Mouse (Mus musculus): ENCODE data around the gene Sh3gl2. TPM values are rescaled to one million over a fixed set of nuclear protein-coding genes. Genes with fewer than 3 reads are reported as not detected.

The Sh3gl2 gene
- total and polyA plus RNA-seq, 3 experiments = not detected

DNA sequence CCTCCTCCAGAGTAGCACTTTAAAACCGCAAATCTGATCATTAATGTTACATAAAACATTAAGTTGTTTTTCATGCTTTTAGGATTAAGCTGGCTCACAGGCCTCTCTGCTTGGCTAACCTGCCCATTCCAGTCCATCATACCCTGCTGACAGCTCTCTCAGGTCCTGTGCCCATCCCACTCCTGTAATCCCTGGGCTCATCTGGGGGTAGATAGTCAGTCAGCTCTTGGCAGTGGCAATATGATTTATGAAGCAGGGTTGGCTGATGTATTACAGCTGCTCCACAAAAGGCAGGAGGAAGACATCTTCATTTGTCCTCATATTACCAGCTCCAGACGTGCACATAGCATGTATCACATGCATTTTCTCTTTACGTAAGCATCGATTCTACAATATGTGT lies 158.3 kb downstream of the Sh3gl2 start:
- no peaks in the 10 kb centered on the region for H3K36me3 ChIP-seq (replicated peaks in 1 of 2; ENCODE audit: control insufficient read depth in 1 of 2, insufficient read depth in 1 of 2, low read length in 1 of 2)
- dilution Hi-C loops (cut with MboI; ENCODE audit: extremely low pct_ligation_motif_present, extremely low pct_unique_long_range_greater_than_20kb, low sequenced_read_pairs) = no loop called here
- no peak overlapping the region for H3K27ac ChIP-seq (ENCODE audit: insufficient read depth, low read depth)
- no peaks in the 10 kb centered on the region for H3K4me1 ChIP-seq (ENCODE audit: control insufficient read depth in 1 of 2, insufficient read depth in 2 of 2)
- H3K79me2 ChIP-seq (replicated peaks; ENCODE audit: control insufficient read depth, extremely low read depth, insufficient read depth, poor library complexity, severe bottlenecking) = no peaks in the 10 kb centered on the region
- no peak overlapping the region for H3K4me3 ChIP-seq (replicated peaks in 1 of 3; ENCODE audit: low read depth in 2 of 3, low read length in 2 of 3, poor library complexity in 1 of 3)
- H3K9me3 ChIP-seq (replicated peaks; ENCODE audit: low read length) = peaks cover 38% of the 10 kb centered on the region
- TF ChIP-seq ZMIZ1 (IDR thresholded peaks at IDR 0.05; ENCODE audit: low read depth, low read length) (no peak), HCFC1 (IDR thresholded peaks at IDR 0.05; ENCODE audit: low read depth, low read length) (no peak), KAT2A (IDR thresholded peaks at IDR 0.05; ENCODE audit: insufficient replicate concordance, low read length) (no peak), USF2 (conservative IDR thresholded peaks at IDR 0.05; ENCODE audit: low read depth, low read length) (no peak), RAD21 (IDR thresholded peaks at IDR 0.05; ENCODE audit: low read depth, low read length) (no peak), NELFE (IDR thresholded peaks at IDR 0.05; ENCODE audit: low read depth, low read length) (no peak), JUND (conservative IDR thresholded peaks at IDR 0.05; ENCODE audit: low read depth, low read length) (no peak), E2F4 (IDR thresholded peaks at IDR 0.05; ENCODE audit: insufficient replicate concordance, low read depth, low read length) (no peak), CHD1 (IDR thresholded peaks at IDR 0.05; ENCODE audit: low read depth, low read length) (no peak), MXI1 (IDR thresholded peaks at IDR 0.05; ENCODE audit: low read depth, low read length) (no peak), CTCF (conservative IDR thresholded peaks at IDR 0.05 in 1 of 2, IDR thresholded peaks at IDR 0.05 in 1 of 2; ENCODE audit: low read depth in 2 of 2, low read length in 2 of 2) (no peak), ELF1 (IDR thresholded peaks at IDR 0.05; ENCODE audit: low read depth, low read length) (no peak)
- no peak overlapping the region for H3K9ac ChIP-seq (ENCODE audit: insufficient read depth, low read depth)
- no peak overlapping the region for H3K4me2 ChIP-seq (ENCODE audit: insufficient read depth, low read depth, poor library complexity, severe bottlenecking)
- H3K27me3 ChIP-seq (replicated peaks) = no peaks in the 10 kb centered on the region
- no peak for DNase-seq (ENCODE audit: extremely low read depth)
- in situ Hi-C loops (cut with MboI; ENCODE audit: low pct_ligation_motif_present, low pct_unique_long_range_greater_than_20kb, low sequenced_read_pairs) = no loop called here

GRCm38 (mm10) chr4:85371036-85371435 lies 166.1 kb downstream of the Sh3gl2 start:
- in situ Hi-C loops (cut with MboI; ENCODE audit: low pct_ligation_motif_present, low pct_unique_long_range_greater_than_20kb, low sequenced_read_pairs) = no loop called here
- H3K4me3 ChIP-seq (replicated peaks in 1 of 3; ENCODE audit: low read depth in 2 of 3, low read length in 2 of 3, poor library complexity in 1 of 3) = no peak overlapping the region
- dilution Hi-C loops (cut with MboI; ENCODE audit: extremely low pct_ligation_motif_present, extremely low pct_unique_long_range_greater_than_20kb, low sequenced_read_pairs) = no loop called here
- H3K27ac ChIP-seq (ENCODE audit: insufficient read depth, low read depth) = no peak overlapping the region
- TF ChIP-seq ZMIZ1 (IDR thresholded peaks at IDR 0.05; ENCODE audit: low read depth, low read length) (no peak), HCFC1 (IDR thresholded peaks at IDR 0.05; ENCODE audit: low read depth, low read length) (no peak), RCOR1 (conservative IDR thresholded peaks at IDR 0.05; ENCODE audit: low read depth, low read length) (no peak), E2F4 (IDR thresholded peaks at IDR 0.05; ENCODE audit: insufficient replicate concordance, low read depth, low read length) (no peak), ZNF384 (IDR thresholded peaks at IDR 0.05; ENCODE audit: low read depth, low read length) (no peak), MAFK (IDR thresholded peaks at IDR 0.05; ENCODE audit: insufficient replicate concordance, low read length) (no peak), SIN3A (IDR thresholded peaks at IDR 0.05; ENCODE audit: low read length) (no peak), ETS1 (conservative IDR thresholded peaks at IDR 0.05; ENCODE audit: low read depth, low read length) (no peak), MAZ (IDR thresholded peaks at IDR 0.05; ENCODE audit: low read depth, low read length) (no peak)
- H3K9ac ChIP-seq (ENCODE audit: insufficient read depth, low read depth) = no peak overlapping the region
- no peaks in the 10 kb centered on the region for H3K27me3 ChIP-seq (replicated peaks)
- no peaks in the 10 kb centered on the region for H3K36me3 ChIP-seq (replicated peaks in 1 of 2; ENCODE audit: control insufficient read depth in 1 of 2, insufficient read depth in 1 of 2, low read length in 1 of 2)
- peaks cover 50% of the 10 kb centered on the region for H3K9me3 ChIP-seq (replicated peaks; ENCODE audit: low read length)
- no peaks in the 10 kb centered on the region for H3K4me1 ChIP-seq (ENCODE audit: control insufficient read depth in 1 of 2, insufficient read depth in 2 of 2)
- H3K4me2 ChIP-seq (ENCODE audit: insufficient read depth, low read depth, poor library complexity, severe bottlenecking) = no peak overlapping the region
- no peaks in the 10 kb centered on the region for H3K79me2 ChIP-seq (replicated peaks; ENCODE audit: control insufficient read depth, extremely low read depth, insufficient read depth, poor library complexity, severe bottlenecking)
- no peak for DNase-seq (ENCODE audit: extremely low read depth)
